Mouse (Mus musculus) cerebellum, postnatal 10 days (tissue): ENCODE measurements at regions not wholly inside any gene's neighbourhood (a gene's known extent, or its start where the extent isn't known, plus 50 kb on each side); places are given as distances from the start of the nearest gene placed in this dataset.

Experiments used
- DNase-seq, 2 experiments: peaks; one replicate each; pipeline ENCODE4 v3.0.0; 2021; ENCODE audit warnings: mixed read lengths in 2 of 2

GRCm38 (mm10) chr3:77369365-77369764 is 1295.3 kb downstream of the Fstl5 start:
- peak in 1 of 2 experiments; percentile 9 for DNase-seq
